Mouse (Mus musculus): ENCODE results near the gene Agmat. TPM values are rescaled to one million over a fixed set of nuclear protein-coding genes. Genes with fewer than 3 reads are reported as not detected.

Gene Agmat
- not detected for polyA plus RNA-seq (2012; fragmentation: generic; extraction: Trizol)
- long read RNA-seq, experiment 1 = 0 reads
- long read RNA-seq, experiment 2 = 0 reads

DNA sequence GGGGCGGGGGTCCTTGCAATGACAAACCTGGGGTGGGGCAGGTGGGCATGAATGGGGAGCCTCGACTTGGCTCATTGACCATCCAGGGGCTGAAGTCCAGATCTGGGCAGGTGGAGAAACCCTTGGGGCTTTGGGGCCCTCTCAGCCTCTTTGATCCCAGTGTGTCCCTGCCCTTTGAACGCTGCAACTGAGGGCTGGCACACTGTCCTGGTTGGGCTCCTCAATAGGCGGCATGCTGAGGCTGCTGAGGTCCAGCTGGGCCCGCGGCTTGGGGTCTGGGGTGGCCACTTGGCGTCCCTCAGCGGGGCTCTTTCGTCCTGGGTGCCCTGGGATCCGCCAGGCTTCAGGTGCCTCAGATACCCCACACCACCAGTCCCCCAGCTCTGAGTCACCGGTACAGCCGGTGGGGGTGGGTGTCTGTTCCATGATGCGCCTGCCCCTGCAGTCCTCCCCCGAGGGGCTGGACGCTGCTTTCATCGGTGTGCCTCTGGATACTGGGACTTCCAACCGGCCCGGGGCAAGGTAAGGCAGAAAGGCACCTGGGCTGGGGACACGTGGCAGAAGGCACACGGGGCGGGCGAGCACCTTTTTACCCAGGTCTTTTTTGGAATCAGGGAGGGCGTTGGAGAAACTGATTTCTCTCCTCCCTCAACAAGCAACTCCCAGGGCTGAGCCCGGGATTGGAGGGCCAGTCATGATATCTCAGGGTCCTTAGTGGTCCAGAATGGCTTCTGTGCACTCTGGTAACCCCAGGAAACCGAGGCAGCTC lies at the start of gene Agmat:
Gene Agmat, plus strand, starts transcription at position 95 of the 769 bp plus-strand sequence.
- no peaks in the 10 kb centered on the region for H3K36me3 ChIP-seq (ENCODE audit: control insufficient read depth, insufficient read depth)
- no peaks in the 10 kb centered on the region for H3K79me3 ChIP-seq (ENCODE audit: low read depth)
- no peaks in the 10 kb centered on the region for H3K27me3 ChIP-seq (ENCODE audit: control insufficient read depth, insufficient read depth, insufficient read length)
- no peak within 1 kb of the TSS for H3ac ChIP-seq (ENCODE audit: control insufficient read depth, insufficient read length, low read depth)
- H3K79me2 ChIP-seq (ENCODE audit: control insufficient read depth, insufficient read depth) = no peaks in the 10 kb centered on the region
- no peak within 1 kb of the TSS for H3K4me3 ChIP-seq (ENCODE audit: insufficient read depth, poor library complexity, severe bottlenecking)
- TF ChIP-seq CEBPB (IDR thresholded peaks at IDR 0.05; ENCODE audit: low read depth) (no peak), MAX (IDR thresholded peaks at IDR 0.05) (no peak), FOSL1 (IDR thresholded peaks at IDR 0.05; ENCODE audit: insufficient read depth, low read length, poor library complexity, severe bottlenecking) (no peak), MYOG (IDR thresholded peaks at IDR 0.05; ENCODE audit: control insufficient read depth, extremely low read depth, insufficient read length) (no peak), USF1 (IDR thresholded peaks at IDR 0.05; ENCODE audit: low read depth) (no peak), CTCF (IDR thresholded peaks at IDR 0.05; ENCODE audit: control insufficient read depth, insufficient read depth, insufficient read length) (no peak), MYOD1 (IDR thresholded peaks at IDR 0.05; ENCODE audit: control insufficient read depth, insufficient read length, low read depth) (no peak)

GRCm38 (mm10) chr4:141704625-141705024 lies 41.8 kb upstream of the Agmat start:
- H3K4me3 ChIP-seq (ENCODE audit: insufficient read depth, poor library complexity, severe bottlenecking) = no peak overlapping the region
- peaks cover 3% of the 10 kb centered on the region for H3K79me3 ChIP-seq (ENCODE audit: low read depth)
- no peaks in the 10 kb centered on the region for H3K27me3 ChIP-seq (ENCODE audit: control insufficient read depth, insufficient read depth, insufficient read length)
- no peak for TF ChIP-seq MYOD1 (IDR thresholded peaks at IDR 0.05; ENCODE audit: control insufficient read depth, insufficient read length, low read depth)
- no peak for TF ChIP-seq FOSL1 (IDR thresholded peaks at IDR 0.05; ENCODE audit: insufficient read depth, low read length, poor library complexity, severe bottlenecking)
- no peak for TF ChIP-seq MAX (IDR thresholded peaks at IDR 0.05)
- no peak for TF ChIP-seq CTCF (IDR thresholded peaks at IDR 0.05; ENCODE audit: control insufficient read depth, insufficient read depth, insufficient read length)
- TF ChIP-seq CEBPB (IDR thresholded peaks at IDR 0.05; ENCODE audit: low read depth) = no peak
- no peak for TF ChIP-seq MYOG (IDR thresholded peaks at IDR 0.05; ENCODE audit: control insufficient read depth, extremely low read depth, insufficient read length)
- no peak for TF ChIP-seq USF1 (IDR thresholded peaks at IDR 0.05; ENCODE audit: low read depth)
- peaks cover 82% of the 10 kb centered on the region for H3K36me3 ChIP-seq (ENCODE audit: control insufficient read depth, insufficient read depth)
- H3K79me2 ChIP-seq (ENCODE audit: control insufficient read depth, insufficient read depth) = peaks cover 7% of the 10 kb centered on the region
- H3ac ChIP-seq (ENCODE audit: control insufficient read depth, insufficient read length, low read depth) = no peak overlapping the region

GRCm38 (mm10) chr4:141705331-141705730 lies 41.1 kb upstream of the Agmat start:
- Histone ChIP-seq H3K27me3 (ENCODE audit: control insufficient read depth, insufficient read depth, insufficient read length) (no peaks in the 10 kb centered on the region), H3K4me3 (ENCODE audit: insufficient read depth, poor library complexity, severe bottlenecking) (no peak overlapping the region), H3K79me3 (ENCODE audit: low read depth) (peaks cover 3% of the 10 kb centered on the region), H3K36me3 (ENCODE audit: control insufficient read depth, insufficient read depth) (peaks cover 75% of the 10 kb centered on the region), H3K79me2 (ENCODE audit: control insufficient read depth, insufficient read depth) (peaks cover 10% of the 10 kb centered on the region), H3ac (ENCODE audit: control insufficient read depth, insufficient read length, low read depth) (no peak overlapping the region)
- TF ChIP-seq MYOG (IDR thresholded peaks at IDR 0.05; ENCODE audit: control insufficient read depth, extremely low read depth, insufficient read length) = no peak
- TF ChIP-seq USF1 (IDR thresholded peaks at IDR 0.05; ENCODE audit: low read depth) = no peak
- TF ChIP-seq MYOD1 (IDR thresholded peaks at IDR 0.05; ENCODE audit: control insufficient read depth, insufficient read length, low read depth) = no peak
- no peak for TF ChIP-seq FOSL1 (IDR thresholded peaks at IDR 0.05; ENCODE audit: insufficient read depth, low read length, poor library complexity, severe bottlenecking)
- no peak for TF ChIP-seq CTCF (IDR thresholded peaks at IDR 0.05; ENCODE audit: control insufficient read depth, insufficient read depth, insufficient read length)
- TF ChIP-seq CEBPB (IDR thresholded peaks at IDR 0.05; ENCODE audit: low read depth) = no peak
- no peak for TF ChIP-seq MAX (IDR thresholded peaks at IDR 0.05)

GRCm38 (mm10) chr4:141708005-141708404 lies 38.5 kb upstream of the Agmat start:
- TF ChIP-seq USF1 (IDR thresholded peaks at IDR 0.05; ENCODE audit: low read depth) (no peak), CEBPB (IDR thresholded peaks at IDR 0.05; ENCODE audit: low read depth) (no peak), MYOG (IDR thresholded peaks at IDR 0.05; ENCODE audit: control insufficient read depth, extremely low read depth, insufficient read length) (no peak), MYOD1 (IDR thresholded peaks at IDR 0.05; ENCODE audit: control insufficient read depth, insufficient read length, low read depth) (no peak), CTCF (IDR thresholded peaks at IDR 0.05; ENCODE audit: control insufficient read depth, insufficient read depth, insufficient read length) (no peak), FOSL1 (IDR thresholded peaks at IDR 0.05; ENCODE audit: insufficient read depth, low read length, poor library complexity, severe bottlenecking) (no peak), MAX (IDR thresholded peaks at IDR 0.05) (no peak)
- Histone ChIP-seq H3ac (ENCODE audit: control insufficient read depth, insufficient read length, low read depth) (no peak overlapping the region), H3K4me3 (ENCODE audit: insufficient read depth, poor library complexity, severe bottlenecking) (no peak overlapping the region), H3K79me3 (ENCODE audit: low read depth) (peaks cover 9% of the 10 kb centered on the region), H3K36me3 (ENCODE audit: control insufficient read depth, insufficient read depth) (peaks cover 67% of the 10 kb centered on the region), H3K27me3 (ENCODE audit: control insufficient read depth, insufficient read depth, insufficient read length) (no peaks in the 10 kb centered on the region), H3K79me2 (ENCODE audit: control insufficient read depth, insufficient read depth) (peaks cover 26% of the 10 kb centered on the region)

DNA sequence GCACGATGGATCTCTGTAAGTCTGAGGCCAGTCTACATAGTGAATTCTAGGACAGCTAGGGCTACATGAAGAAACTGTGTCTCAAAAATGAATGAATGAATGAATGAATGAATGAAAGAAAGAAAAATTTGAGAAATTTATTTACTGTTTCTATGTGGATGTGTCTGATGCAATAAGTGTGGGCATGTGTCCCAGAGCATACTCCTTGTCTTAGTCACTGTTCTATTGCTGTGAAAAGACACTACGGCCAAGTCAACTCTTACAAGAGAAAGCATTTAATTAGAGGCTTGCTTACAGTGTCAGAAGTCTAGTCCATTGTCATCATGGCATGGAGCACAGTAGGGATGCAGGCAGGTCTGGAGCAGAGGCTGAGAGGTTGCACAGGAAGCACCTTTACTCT lies 37.5 kb upstream of the Agmat start:
- Histone ChIP-seq H3K27me3 (ENCODE audit: control insufficient read depth, insufficient read depth, insufficient read length) (no peaks in the 10 kb centered on the region), H3ac (ENCODE audit: control insufficient read depth, insufficient read length, low read depth) (no peak overlapping the region), H3K79me2 (ENCODE audit: control insufficient read depth, insufficient read depth) (peaks cover 36% of the 10 kb centered on the region), H3K79me3 (ENCODE audit: low read depth) (peaks cover 14% of the 10 kb centered on the region), H3K36me3 (ENCODE audit: control insufficient read depth, insufficient read depth) (peaks cover 67% of the 10 kb centered on the region), H3K4me3 (ENCODE audit: insufficient read depth, poor library complexity, severe bottlenecking) (no peak overlapping the region)
- TF ChIP-seq CEBPB (IDR thresholded peaks at IDR 0.05; ENCODE audit: low read depth) (no peak), FOSL1 (IDR thresholded peaks at IDR 0.05; ENCODE audit: insufficient read depth, low read length, poor library complexity, severe bottlenecking) (no peak), MYOD1 (IDR thresholded peaks at IDR 0.05; ENCODE audit: control insufficient read depth, insufficient read length, low read depth) (no peak), MYOG (IDR thresholded peaks at IDR 0.05; ENCODE audit: control insufficient read depth, extremely low read depth, insufficient read length) (no peak), USF1 (IDR thresholded peaks at IDR 0.05; ENCODE audit: low read depth) (no peak), CTCF (IDR thresholded peaks at IDR 0.05; ENCODE audit: control insufficient read depth, insufficient read depth, insufficient read length) (no peak), MAX (IDR thresholded peaks at IDR 0.05) (no peak)

Data from C2C12 (cell line).